Comparison of ENCODE assay signal across 8 mouse cellular contexts in the genomic region with DNA sequence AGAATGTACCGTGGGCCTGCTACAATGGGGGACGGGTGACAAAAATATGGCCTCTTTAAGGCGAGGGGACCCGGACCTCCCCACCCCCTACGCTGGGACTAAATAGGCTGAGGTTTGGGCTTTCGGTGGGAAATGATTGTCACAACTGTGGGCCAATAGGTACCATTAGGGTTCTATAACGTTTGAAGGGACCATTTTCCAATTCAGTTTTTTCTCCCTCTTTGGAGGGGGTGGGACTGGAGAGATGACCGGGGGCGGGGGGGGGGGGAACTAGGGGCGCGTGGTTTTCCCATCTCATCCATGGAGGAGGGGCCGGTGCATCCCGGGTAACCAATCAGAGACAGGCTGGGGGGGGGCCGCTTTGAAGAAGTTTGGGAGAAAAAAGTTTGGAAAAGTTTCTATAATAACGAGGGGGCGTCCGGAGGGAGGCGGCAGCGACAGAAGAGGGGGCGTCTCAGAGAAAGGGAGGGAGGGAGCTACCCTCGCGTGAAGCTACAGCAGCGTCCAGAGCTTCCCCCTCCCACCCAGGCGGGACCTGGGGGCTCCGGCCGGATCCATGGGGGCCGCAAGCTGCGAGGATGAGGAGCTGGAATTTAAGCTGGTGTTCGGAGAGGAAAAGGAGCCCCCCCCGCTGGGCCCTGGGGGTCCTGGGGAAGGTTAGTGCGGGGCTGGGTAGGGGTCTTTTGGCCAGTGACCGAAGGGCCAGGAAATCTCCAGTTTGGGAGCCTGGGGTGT. TPM values are rescaled to one million over a fixed set of nuclear protein-coding genes. Genes with fewer than 3 reads are reported as not detected.
DNase-seq lines count a peak whose midpoint lies in the region; ATAC-seq lines count a peak whose summit lies in the region.

No protein-coding gene starts in this region.

- peaks cover 45% of the 10 kb centered on the region for H3K4me1 ChIP-seq in forebrain, embryonic 13.5 days
- peaks cover 68% of the 10 kb centered on the region for H3K4me1 ChIP-seq in hindbrain, embryonic 10.5 days (replicated peaks)
- H3K4me1 ChIP-seq in liver, embryonic 11.5 days (replicated peaks; ENCODE audit: control insufficient read depth, insufficient read depth, low read length) = peaks cover 32% of the 10 kb centered on the region
- H3K4me1 ChIP-seq in neural tube, embryonic 12.5 days = peaks cover 27% of the 10 kb centered on the region

- under 1% methylated on average over 30 of the region's 32 CpGs for WGBS in forebrain, embryonic 13.5 days
- 2% methylated on average over 32 of the region's 32 CpGs for WGBS in hindbrain, embryonic 10.5 days
- WGBS in liver, embryonic 11.5 days = 4% methylated on average over 32 of the region's 32 CpGs
- WGBS in neural tube, embryonic 12.5 days = under 1% methylated on average over 30 of the region's 32 CpGs

- H3K4me2 ChIP-seq in forebrain, embryonic 13.5 days = peak overlapping the region; percentile 88
- H3K4me2 ChIP-seq in liver, embryonic 11.5 days = peak overlapping the region; percentile 92
- H3K4me2 ChIP-seq in neural tube, embryonic 12.5 days (replicated peaks) = peak overlapping the region; percentile 85

- H3K36me3 ChIP-seq in forebrain, embryonic 13.5 days (ENCODE audit: poor library complexity, severe bottlenecking) = peaks cover 5% of the 10 kb centered on the region; the same call in 1 of the 2 replicates
- peaks cover 6% of the 10 kb centered on the region for H3K36me3 ChIP-seq in hindbrain, embryonic 10.5 days
- H3K36me3 ChIP-seq in liver, embryonic 11.5 days (ENCODE audit: control insufficient read depth, insufficient read depth, low read length) = no peaks in the 10 kb centered on the region
- no peaks in the 10 kb centered on the region for H3K36me3 ChIP-seq in neural tube, embryonic 12.5 days

- H3K9me3 ChIP-seq in forebrain, embryonic 13.5 days (replicated peaks) = no peaks in the 10 kb centered on the region
- H3K9me3 ChIP-seq in hindbrain, embryonic 10.5 days = no peaks in the 10 kb centered on the region
- H3K9me3 ChIP-seq in liver, embryonic 11.5 days (ENCODE audit: control insufficient read depth, low read length) = no peaks in the 10 kb centered on the region
- H3K9me3 ChIP-seq in neural tube, embryonic 12.5 days = no peaks in the 10 kb centered on the region

- peak overlapping the region; percentile 88 for H3K27ac ChIP-seq in forebrain, embryonic 13.5 days
- peak overlapping the region; percentile 96 for H3K27ac ChIP-seq in hindbrain, embryonic 10.5 days
- H3K27ac ChIP-seq in liver, embryonic 11.5 days (ENCODE audit: low read depth, low read length) = peak overlapping the region; percentile 72
- 0 out of 2 replicates have a peak overlapping the region, but pooled peaks have one; percentile 20 for H3K27ac ChIP-seq in neural tube, embryonic 12.5 days

- H3K4me3 ChIP-seq in forebrain, embryonic 13.5 days = peak overlapping the region; percentile 56
- H3K4me3 ChIP-seq in hindbrain, embryonic 10.5 days = peak overlapping the region; percentile 70
- peak overlapping the region; percentile 59 for H3K4me3 ChIP-seq in liver, embryonic 11.5 days (ENCODE audit: low read depth, low read length)
- H3K4me3 ChIP-seq in neural tube, embryonic 12.5 days = peak overlapping the region; percentile 58

- H3K9ac ChIP-seq in forebrain, embryonic 13.5 days = peak overlapping the region; percentile 78
- H3K9ac ChIP-seq in liver, embryonic 11.5 days (ENCODE audit: low read depth, low read length) = peak overlapping the region; percentile 39
- peak overlapping the region; percentile 58 for H3K9ac ChIP-seq in neural tube, embryonic 12.5 days

- peaks cover 15% of the 10 kb centered on the region for H3K27me3 ChIP-seq in forebrain, embryonic 13.5 days
- peaks cover 38% of the 10 kb centered on the region for H3K27me3 ChIP-seq in hindbrain, embryonic 10.5 days (ENCODE audit: insufficient read depth, poor library complexity, severe bottlenecking)
- peaks cover 55% of the 10 kb centered on the region for H3K27me3 ChIP-seq in liver, embryonic 11.5 days (replicated peaks; ENCODE audit: control insufficient read depth, insufficient read depth, low read length)
- H3K27me3 ChIP-seq in neural tube, embryonic 12.5 days (replicated peaks) = peaks cover 24% of the 10 kb centered on the region

- ATAC-seq in forebrain, embryonic 13.5 days = no peak
- no peak for ATAC-seq in liver, embryonic 11.5 days (replicated peaks; ENCODE audit: low FRiP score)
- ATAC-seq in neural tube, embryonic 12.5 days (ENCODE audit: low FRiP score, low read depth) = no peak

- DNase-seq in thymus, postnatal 14 days = peak; percentile 12
- no peak for DNase-seq in thymus, postnatal 0 days (ENCODE audit: low spot score)
- peak; percentile 68 for DNase-seq in hindbrain, embryonic 10.5 days (ENCODE audit: low spot score)
- DNase-seq in liver, embryonic 11.5 days (ENCODE audit: low spot score) = peak; percentile 40
- DNase-seq in natural killer cell, adult 2 months (ENCODE audit: low spot score in 2 of 2) = no peak
- no peak for DNase-seq in thymus, postnatal 36 days

RNA-seq across cellular contexts. Expression of gene Nfatc4, which starts 1.7 kb away (rescaled TPM):
- polyA plus RNA-seq in thymus, postnatal 0 days (2015; fragmentation: Nextera tagmentation; extraction: Ambion mirVana) = 1.7 and 2.2 TPM in 2 replicates
- 17.0 and 18.9 TPM in 2 replicates for polyA plus RNA-seq in forebrain, embryonic 13.5 days (2015; fragmentation: Nextera tagmentation; extraction: Ambion mirVana)
- 34.0 and 34.6 TPM in 2 replicates for polyA plus RNA-seq in hindbrain, embryonic 10.5 days (2016; fragmentation: Nextera tagmentation; extraction: Ambion mirVana)
- polyA plus RNA-seq in liver, embryonic 11.5 days (2014; fragmentation: Nextera tagmentation; extraction: Ambion mirVana) = 15.1 and 15.3 TPM in 2 replicates
- 22.0 and 24.8 TPM in 2 replicates for polyA plus RNA-seq in neural tube, embryonic 12.5 days (2016; fragmentation: Nextera tagmentation; extraction: Ambion mirVana)

RNA-seq across cellular contexts. Expression of gene Nynrin, which starts 29.2 kb away (rescaled TPM):
- polyA plus RNA-seq in thymus, postnatal 0 days (2015; fragmentation: Nextera tagmentation; extraction: Ambion mirVana) = 1.7 and 2.4 TPM in 2 replicates
- polyA plus RNA-seq in forebrain, embryonic 13.5 days (2015; fragmentation: Nextera tagmentation; extraction: Ambion mirVana) = 9.3 and 12.4 TPM in 2 replicates
- 24.1 and 24.4 TPM in 2 replicates for polyA plus RNA-seq in hindbrain, embryonic 10.5 days (2016; fragmentation: Nextera tagmentation; extraction: Ambion mirVana)
- polyA plus RNA-seq in liver, embryonic 11.5 days (2014; fragmentation: Nextera tagmentation; extraction: Ambion mirVana) = 12.0 and 12.2 TPM in 2 replicates
- 19.7 and 21.5 TPM in 2 replicates for polyA plus RNA-seq in neural tube, embryonic 12.5 days (2016; fragmentation: Nextera tagmentation; extraction: Ambion mirVana)

RNA-seq across cellular contexts. Expression of gene Ripk3, which starts 36.0 kb away (rescaled TPM):
- polyA plus RNA-seq in thymus, postnatal 0 days (2015; fragmentation: Nextera tagmentation; extraction: Ambion mirVana) = 70.3 and 76.2 TPM in 2 replicates
- 2.1 and 2.4 TPM in 2 replicates for polyA plus RNA-seq in forebrain, embryonic 13.5 days (2015; fragmentation: Nextera tagmentation; extraction: Ambion mirVana)
- 11.9 and 14.4 TPM in 2 replicates for polyA plus RNA-seq in hindbrain, embryonic 10.5 days (2016; fragmentation: Nextera tagmentation; extraction: Ambion mirVana)
- 51.6 and 52.1 TPM in 2 replicates for polyA plus RNA-seq in liver, embryonic 11.5 days (2014; fragmentation: Nextera tagmentation; extraction: Ambion mirVana)
- polyA plus RNA-seq in neural tube, embryonic 12.5 days (2016; fragmentation: Nextera tagmentation; extraction: Ambion mirVana) = 7.9 and 8.7 TPM in 2 replicates

RNA-seq across cellular contexts. Expression of gene Adcy4, which starts 40.8 kb away (rescaled TPM):
- 2.2 and 2.7 TPM in 2 replicates for polyA plus RNA-seq in thymus, postnatal 0 days (2015; fragmentation: Nextera tagmentation; extraction: Ambion mirVana)
- polyA plus RNA-seq in forebrain, embryonic 13.5 days (2015; fragmentation: Nextera tagmentation; extraction: Ambion mirVana) = 3.6 and 5.4 TPM in 2 replicates
- 7.9 and 10.3 TPM in 2 replicates for polyA plus RNA-seq in hindbrain, embryonic 10.5 days (2016; fragmentation: Nextera tagmentation; extraction: Ambion mirVana)
- polyA plus RNA-seq in liver, embryonic 11.5 days (2014; fragmentation: Nextera tagmentation; extraction: Ambion mirVana) = 3.9 and 4.8 TPM in 2 replicates
- 9.2 and 10.1 TPM in 2 replicates for polyA plus RNA-seq in neural tube, embryonic 12.5 days (2016; fragmentation: Nextera tagmentation; extraction: Ambion mirVana)

RNA-seq across cellular contexts. Expression of gene Ltb4r1, which starts 58.9 kb away (rescaled TPM):
- 3.7 and 4.3 TPM in 2 replicates for polyA plus RNA-seq in thymus, postnatal 0 days (2015; fragmentation: Nextera tagmentation; extraction: Ambion mirVana)
- 0.45 TPM in 1 of 2 replicates, not detected in the other for polyA plus RNA-seq in forebrain, embryonic 13.5 days (2015; fragmentation: Nextera tagmentation; extraction: Ambion mirVana)
- polyA plus RNA-seq in hindbrain, embryonic 10.5 days (2016; fragmentation: Nextera tagmentation; extraction: Ambion mirVana) = 0.11 and 0.39 TPM in 2 replicates
- polyA plus RNA-seq in liver, embryonic 11.5 days (2014; fragmentation: Nextera tagmentation; extraction: Ambion mirVana) = 1.6 and 1.9 TPM in 2 replicates
- 0.23 and 0.37 TPM in 2 replicates for polyA plus RNA-seq in neural tube, embryonic 12.5 days (2016; fragmentation: Nextera tagmentation; extraction: Ambion mirVana)

Comparison
In these comparisons a context has a peak if more than half of its experiments do, and no peak if none do; other contexts are left out.
1. DNase-seq: peak in thymus, postnatal 14 days (single experiment), hindbrain, embryonic 10.5 days (single experiment) and liver, embryonic 11.5 days (single experiment); none in thymus, postnatal 0 days (single experiment), natural killer cell, adult 2 months (0 of 2) and thymus, postnatal 36 days (0 of 2).
2. H3K27ac ChIP-seq: peak in every context shown above with its lines; median percentile 96 in hindbrain, embryonic 10.5 days; 88 in forebrain, embryonic 13.5 days; 72 in liver, embryonic 11.5 days; 20 in neural tube, embryonic 12.5 days.
3. Peak in every context shown above with its lines, with median percentiles within 50 percentile points of each other: H3K4me2 ChIP-seq, H3K4me3 ChIP-seq and H3K9ac ChIP-seq.